Mouse (Mus musculus) liver, embryonic 14.5 days (tissue): ENCODE results near the gene Pnkd.

Source experiments
- CTCF ChIP-seq: IDR thresholded peaks from 2 replicates; pipeline ENCODE4 v1.5.1; 2016; ENCODE audit warnings: antibody characterized with exemption, low read depth, control low read depth
- EP300 ChIP-seq: IDR thresholded peaks from 2 replicates; pipeline ENCODE4 v1.6.1; 2016; ENCODE audit warnings: antibody characterized with exemption, low read depth

DNA sequence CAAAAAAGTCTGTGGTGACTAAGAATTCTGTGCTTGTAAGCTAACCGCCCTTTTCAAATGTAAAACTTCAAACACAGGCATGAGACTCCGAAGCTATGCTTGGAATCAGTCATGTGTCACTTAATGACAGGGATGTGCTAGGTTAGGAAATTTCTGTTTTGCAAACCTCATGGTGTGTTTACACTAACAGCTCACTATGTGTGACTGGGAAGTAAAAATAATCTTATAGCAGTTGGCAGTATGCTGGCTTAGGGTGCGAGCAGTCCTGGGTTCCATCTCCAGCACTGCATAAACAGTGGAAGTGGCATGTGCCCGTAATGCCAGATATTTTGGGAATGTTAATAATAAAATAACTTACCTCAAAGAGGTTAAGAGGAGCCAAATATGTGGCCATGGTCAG, 20.2 kb downstream of the Pnkd start:
- no peak for TF ChIP-seq CTCF
- no peak for TF ChIP-seq EP300
